Mouse (Mus musculus): ENCODE results near the gene Alk. TPM values are rescaled to one million over a fixed set of nuclear protein-coding genes. Genes with fewer than 3 reads are reported as not detected.
A peak's percentile ranks its signal among the peaks of the same experiment; 100 is the strongest.

Gene Alk
- polyA plus RNA-seq, 1 experiment from 2014 or later, result 0.39 TPM

GRCm38 (mm10) chr17:71994144-71994543 is 610.3 kb downstream of the Alk start:
- Histone ChIP-seq H3K9me3 (replicated peaks; ENCODE audit: control insufficient read depth, low read length) (no peaks in the 10 kb centered on the region), H3K9ac (ENCODE audit: low read depth, low read length) (no peak overlapping the region), H3K4me2 (no peak overlapping the region), H3K36me3 (ENCODE audit: control insufficient read depth, insufficient read depth, low read length) (no peaks in the 10 kb centered on the region), H3K4me1 (ENCODE audit: control insufficient read depth, insufficient read depth, low read length) (no peaks in the 10 kb centered on the region), H3K27me3 (ENCODE audit: control insufficient read depth, insufficient read depth, low read length) (no peaks in the 10 kb centered on the region), H3K27ac (ENCODE audit: low read depth, low read length) (no peak overlapping the region), H3K4me3 (ENCODE audit: low read depth, low read length) (no peak overlapping the region)
- no peak for ATAC-seq (replicated peaks; ENCODE audit: insufficient number of reproducible peaks, low FRiP score, low TSS enrichment)
- 86% methylated on average over 1 of the region's 1 CpGs for WGBS (ENCODE audit: insufficient replicate concordance)

GRCm38 (mm10) chr17:71993011-71993410 is 611.4 kb downstream of the Alk start:
- no peak overlapping the region for H3K9ac ChIP-seq (ENCODE audit: low read depth, low read length)
- no peaks in the 10 kb centered on the region for H3K9me3 ChIP-seq (replicated peaks; ENCODE audit: control insufficient read depth, low read length)
- no peaks in the 10 kb centered on the region for H3K36me3 ChIP-seq (ENCODE audit: control insufficient read depth, insufficient read depth, low read length)
- WGBS (ENCODE audit: insufficient replicate concordance), result 84% methylated on average over 2 of the region's 2 CpGs
- no peaks in the 10 kb centered on the region for H3K4me1 ChIP-seq (ENCODE audit: control insufficient read depth, insufficient read depth, low read length)
- ATAC-seq (replicated peaks; ENCODE audit: insufficient number of reproducible peaks, low FRiP score, low TSS enrichment), result no peak
- no peaks in the 10 kb centered on the region for H3K27me3 ChIP-seq (ENCODE audit: control insufficient read depth, insufficient read depth, low read length)
- no peak overlapping the region for H3K4me3 ChIP-seq (ENCODE audit: low read depth, low read length)
- no peak overlapping the region for H3K27ac ChIP-seq (ENCODE audit: low read depth, low read length)
- no peak overlapping the region for H3K4me2 ChIP-seq

DNA sequence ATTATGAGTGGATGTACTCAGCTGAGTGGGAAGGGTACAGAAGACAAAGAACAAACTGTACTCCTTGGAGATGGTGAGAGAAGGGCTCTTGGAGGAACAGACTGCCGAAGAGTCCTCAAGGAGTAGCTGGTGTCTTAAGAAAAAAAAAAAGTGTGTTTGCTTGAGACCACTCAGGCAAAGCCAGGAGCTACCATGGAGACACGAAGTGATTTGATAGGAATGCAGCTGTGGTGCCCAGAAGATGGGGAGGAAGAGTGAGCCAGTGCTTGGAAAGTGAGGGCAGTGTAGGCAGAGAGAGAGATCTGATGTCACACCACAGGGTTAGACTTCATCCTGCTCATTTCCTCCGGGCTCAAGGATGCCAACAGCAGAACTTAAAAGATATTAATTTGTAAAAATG is 613.2 kb downstream of the Alk start:
- H3K36me3 ChIP-seq (ENCODE audit: control insufficient read depth, insufficient read depth, low read length), result no peaks in the 10 kb centered on the region
- H3K4me2 ChIP-seq, result no peak overlapping the region
- no peak for ATAC-seq (replicated peaks; ENCODE audit: insufficient number of reproducible peaks, low FRiP score, low TSS enrichment)
- no peaks in the 10 kb centered on the region for H3K27me3 ChIP-seq (ENCODE audit: control insufficient read depth, insufficient read depth, low read length)
- no peak overlapping the region for H3K27ac ChIP-seq (ENCODE audit: low read depth, low read length)
- no peak overlapping the region for H3K9ac ChIP-seq (ENCODE audit: low read depth, low read length)
- H3K9me3 ChIP-seq (replicated peaks; ENCODE audit: control insufficient read depth, low read length), result no peaks in the 10 kb centered on the region
- no peaks in the 10 kb centered on the region; the same call in 1 of the 2 replicates for H3K4me1 ChIP-seq (ENCODE audit: control insufficient read depth, insufficient read depth, low read length)
- no peak overlapping the region for H3K4me3 ChIP-seq (ENCODE audit: low read depth, low read length)
- 66% methylated on average over 3 of the region's 3 CpGs for WGBS (ENCODE audit: insufficient replicate concordance)

DNA sequence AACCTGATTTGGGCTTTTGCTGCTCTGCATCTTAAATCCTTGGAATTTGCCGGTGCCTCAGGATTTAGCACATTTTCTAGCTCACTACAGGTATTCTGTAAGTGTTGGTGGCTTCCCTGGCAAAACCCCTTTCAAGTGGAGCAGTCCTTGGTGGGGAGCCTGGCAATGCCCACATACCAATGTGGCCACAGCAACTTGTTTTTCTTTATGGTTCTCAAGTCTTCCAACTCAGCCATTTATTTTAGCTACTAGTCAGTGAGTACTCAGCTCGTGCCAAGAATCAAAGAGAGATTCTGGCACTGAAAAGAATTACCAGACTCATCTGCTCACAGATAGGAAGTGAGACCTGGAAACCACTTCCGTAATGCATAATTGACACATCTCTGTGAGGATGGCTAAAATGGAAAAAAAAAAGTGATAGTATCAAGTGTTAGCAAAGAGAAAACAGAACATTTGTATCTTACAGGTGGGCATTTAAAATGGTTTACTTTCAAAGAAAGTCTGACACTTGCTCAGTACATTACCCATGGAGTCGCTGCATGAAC is 614.2 kb downstream of the Alk start:
- H3K4me2 ChIP-seq, result no peak overlapping the region
- no peak overlapping the region for H3K9ac ChIP-seq (ENCODE audit: low read depth, low read length)
- no peak overlapping the region for H3K27ac ChIP-seq (ENCODE audit: low read depth, low read length)
- whole genome bisulfite sequencing (ENCODE audit: insufficient replicate concordance), result 72% methylated on average over 4 of the region's 4 CpGs
- no peaks in the 10 kb centered on the region for H3K36me3 ChIP-seq (ENCODE audit: control insufficient read depth, insufficient read depth, low read length)
- H3K9me3 ChIP-seq (replicated peaks; ENCODE audit: control insufficient read depth, low read length), result no peaks in the 10 kb centered on the region
- H3K4me1 ChIP-seq (ENCODE audit: control insufficient read depth, insufficient read depth, low read length), result no peaks in the 10 kb centered on the region; the same call in 1 of the 2 replicates
- H3K4me3 ChIP-seq (ENCODE audit: low read depth, low read length), result no peak overlapping the region
- no peaks in the 10 kb centered on the region for H3K27me3 ChIP-seq (ENCODE audit: control insufficient read depth, insufficient read depth, low read length)
- no peak for ATAC-seq (replicated peaks; ENCODE audit: insufficient number of reproducible peaks, low FRiP score, low TSS enrichment)

DNA sequence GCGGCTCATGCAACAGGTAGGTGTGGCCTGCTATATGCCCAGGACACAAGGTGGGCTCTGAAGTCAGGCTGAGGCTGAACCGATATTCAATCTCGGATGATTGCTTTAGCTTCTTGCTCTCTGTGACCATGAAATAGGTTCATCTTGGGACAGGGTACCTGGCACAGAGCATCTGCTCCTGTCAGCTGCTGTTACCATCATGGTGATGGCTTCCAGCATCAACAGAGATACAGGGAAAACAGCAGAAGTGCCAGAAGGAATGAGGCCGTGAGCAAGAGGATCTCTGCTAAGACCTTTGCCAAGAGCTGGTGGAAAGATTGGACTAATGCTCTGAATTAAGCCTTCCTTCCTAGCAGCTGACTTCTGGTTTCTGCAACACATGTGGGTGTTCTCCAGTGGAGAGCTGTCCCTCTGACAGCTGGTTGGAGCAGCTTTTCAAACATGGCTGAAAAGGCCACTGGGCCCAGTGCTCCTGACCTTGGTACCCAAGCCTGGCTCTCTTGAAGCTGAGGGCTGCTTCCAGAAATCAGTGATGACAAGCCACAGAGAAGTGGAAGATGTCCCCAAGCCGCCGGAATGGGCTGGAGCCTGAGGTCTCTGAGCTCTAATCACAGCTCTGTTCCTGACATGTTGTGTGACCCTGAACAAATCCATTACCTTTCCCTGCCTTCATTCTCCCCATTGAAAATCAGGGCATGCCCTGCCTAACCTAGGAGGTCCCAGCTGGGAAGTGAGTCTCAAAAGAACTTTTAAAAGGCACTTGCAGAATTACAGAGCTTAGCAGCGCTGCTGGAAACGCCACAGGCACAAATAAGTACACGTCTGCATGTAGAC is 615.5 kb downstream of the Alk start:
- H3K9ac ChIP-seq (ENCODE audit: low read depth, low read length), result no peak overlapping the region
- H3K4me3 ChIP-seq (ENCODE audit: low read depth, low read length), result no peak overlapping the region
- WGBS (ENCODE audit: insufficient replicate concordance), result 74% methylated on average over 9 of the region's 9 CpGs
- H3K27me3 ChIP-seq (ENCODE audit: control insufficient read depth, insufficient read depth, low read length), result no peaks in the 10 kb centered on the region
- no peak for ATAC-seq (replicated peaks; ENCODE audit: insufficient number of reproducible peaks, low FRiP score, low TSS enrichment)
- no peak overlapping the region for H3K27ac ChIP-seq (ENCODE audit: low read depth, low read length)
- no peaks in the 10 kb centered on the region for H3K9me3 ChIP-seq (replicated peaks; ENCODE audit: control insufficient read depth, low read length)
- H3K4me1 ChIP-seq (ENCODE audit: control insufficient read depth, insufficient read depth, low read length), result no peaks in the 10 kb centered on the region; the same call in 1 of the 2 replicates
- H3K36me3 ChIP-seq (ENCODE audit: control insufficient read depth, insufficient read depth, low read length), result no peaks in the 10 kb centered on the region
- no peak overlapping the region for H3K4me2 ChIP-seq

DNA sequence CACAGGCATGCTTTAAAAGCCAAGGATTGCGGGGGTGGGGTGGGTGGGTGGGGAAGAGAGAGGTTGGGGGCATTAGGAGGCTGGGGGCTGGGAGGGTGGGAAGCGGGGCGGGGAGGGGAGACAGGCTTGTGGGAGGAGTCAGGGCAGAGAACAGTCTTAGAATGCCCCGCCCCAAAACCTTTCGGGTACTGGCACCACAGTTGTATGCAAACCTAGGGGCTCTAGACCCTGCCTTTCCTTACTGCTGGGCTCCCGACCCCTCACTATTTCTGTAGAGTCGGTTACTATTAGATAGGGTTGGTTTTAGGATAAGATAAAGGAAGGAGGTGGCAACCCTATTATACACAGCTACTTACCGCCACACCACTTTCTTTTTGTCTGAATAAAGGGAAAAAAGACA is 617.4 kb downstream of the Alk start:
- Histone ChIP-seq H3K36me3 (ENCODE audit: control insufficient read depth, insufficient read depth, low read length) (no peaks in the 10 kb centered on the region), H3K4me2 (peak overlapping the region; percentile 16; the same call in 1 of the 2 replicates), H3K9ac (ENCODE audit: low read depth, low read length) (no peak overlapping the region), H3K27me3 (ENCODE audit: control insufficient read depth, insufficient read depth, low read length) (no peaks in the 10 kb centered on the region), H3K4me3 (ENCODE audit: low read depth, low read length) (no peak overlapping the region), H3K4me1 (ENCODE audit: control insufficient read depth, insufficient read depth, low read length) (no peaks in the 10 kb centered on the region; the same call in 1 of the 2 replicates), H3K27ac (ENCODE audit: low read depth, low read length) (no peak overlapping the region), H3K9me3 (replicated peaks; ENCODE audit: control insufficient read depth, low read length) (no peaks in the 10 kb centered on the region)
- no peak for ATAC-seq (replicated peaks; ENCODE audit: insufficient number of reproducible peaks, low FRiP score, low TSS enrichment)
- 33% methylated on average over 8 of the region's 8 CpGs for WGBS (ENCODE audit: insufficient replicate concordance)

- Histone ChIP-seq H3K9me3 (replicated peaks; ENCODE audit: control insufficient read depth, low read length) (no peaks in the 10 kb centered on the region), H3K27me3 (ENCODE audit: control insufficient read depth, insufficient read depth, low read length) (no peaks in the 10 kb centered on the region), H3K4me1 (ENCODE audit: control insufficient read depth, insufficient read depth, low read length) (no peaks in the 10 kb centered on the region; the same call in 1 of the 2 replicates), H3K36me3 (ENCODE audit: control insufficient read depth, insufficient read depth, low read length) (no peaks in the 10 kb centered on the region), H3K4me2 (no peak overlapping the region), H3K27ac (ENCODE audit: low read depth, low read length) (no peak overlapping the region), H3K9ac (ENCODE audit: low read depth, low read length) (0 out of 2 replicates have a peak overlapping the region, but pooled peaks have one; percentile 28), H3K4me3 (ENCODE audit: low read depth, low read length) (no peak overlapping the region)
- 32% methylated on average over 9 of the region's 9 CpGs for WGBS (ENCODE audit: insufficient replicate concordance)
- no peak for ATAC-seq (replicated peaks; ENCODE audit: insufficient number of reproducible peaks, low FRiP score, low TSS enrichment)
Observed at GRCm38 (mm10) chr17:71986456-71986855, 618.0 kb downstream of the Alk start.

GRCm38 (mm10) chr17:71981177-71981576 is 623.2 kb downstream of the Alk start:
- no peaks in the 10 kb centered on the region for H3K9me3 ChIP-seq (replicated peaks; ENCODE audit: control insufficient read depth, low read length)
- H3K9ac ChIP-seq (ENCODE audit: low read depth, low read length), result no peak overlapping the region
- H3K4me3 ChIP-seq (ENCODE audit: low read depth, low read length), result no peak overlapping the region
- no peak overlapping the region for H3K4me2 ChIP-seq
- 79% methylated on average over 4 of the region's 4 CpGs for WGBS (ENCODE audit: insufficient replicate concordance)
- no peaks in the 10 kb centered on the region for H3K27me3 ChIP-seq (ENCODE audit: control insufficient read depth, insufficient read depth, low read length)
- ATAC-seq (replicated peaks; ENCODE audit: insufficient number of reproducible peaks, low FRiP score, low TSS enrichment), result no peak
- no peak overlapping the region for H3K27ac ChIP-seq (ENCODE audit: low read depth, low read length)
- H3K36me3 ChIP-seq (ENCODE audit: control insufficient read depth, insufficient read depth, low read length), result no peaks in the 10 kb centered on the region
- H3K4me1 ChIP-seq (ENCODE audit: control insufficient read depth, insufficient read depth, low read length), result peaks cover 6% of the 10 kb centered on the region

Data from heart, embryonic 11.5 days (tissue).